Comparison of ENCODE assay signal across 12 mouse cellular contexts in the genomic region with DNA sequence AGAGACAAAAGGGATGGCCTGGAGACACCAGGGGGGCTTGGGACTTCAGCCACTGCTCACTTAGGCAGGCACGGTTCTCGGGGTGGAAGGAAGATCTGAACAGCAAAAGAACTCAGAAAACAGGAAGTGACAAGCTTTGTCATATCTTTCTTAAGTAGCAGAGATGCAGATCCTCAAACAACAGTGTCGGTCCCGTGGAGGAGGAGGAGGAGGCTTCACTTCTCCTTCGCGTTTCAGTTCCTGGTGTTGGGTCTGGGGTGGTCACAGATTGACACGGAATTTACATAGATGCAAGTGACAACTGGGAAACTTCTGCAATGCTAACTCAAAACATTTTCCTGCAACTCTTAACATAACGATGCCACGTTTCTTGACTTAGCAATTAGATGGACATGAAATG. TPM values are rescaled to one million over a fixed set of nuclear protein-coding genes. Genes with fewer than 3 reads are reported as not detected.
DNase-seq lines count a peak whose midpoint lies in the region; ATAC-seq and TF ChIP-seq lines count a peak whose summit lies in the region.
"Had no signal": no experiment of that assay in that cellular context is flagged by ENCODE, and none has a peak within 500 bp of the region (broad histone marks: within the 10 kb centered on the region; RNA-seq: fewer than 3 reads in every experiment).

No protein-coding gene starts in this region.

- H3K4me3 ChIP-seq in testis, adult 2 months (ENCODE audit: control insufficient read depth, low read depth, low read length): no peak overlapping the region
- no peak overlapping the region for H3K4me3 ChIP-seq in bone marrow macrophage, adult 2 months (ENCODE audit: insufficient read depth, low read length)
- H3K4me3 ChIP-seq: embryonic facial prominence, embryonic 13.5 days had no signal

- H3K27me3 ChIP-seq in testis, adult 2 months (ENCODE audit: control insufficient read depth, insufficient read depth, low read length): no peaks in the 10 kb centered on the region

- H3K4me1 ChIP-seq in testis, adult 2 months (ENCODE audit: control insufficient read depth, insufficient read depth, low read length): no peaks in the 10 kb centered on the region
- H3K4me1 ChIP-seq in bone marrow macrophage, adult 2 months (ENCODE audit: control insufficient read depth, insufficient read depth, low read length): peaks cover 44% of the 10 kb centered on the region
- H3K4me1 ChIP-seq: embryonic facial prominence, embryonic 13.5 days had no signal

- peak; percentile 93 for ATAC-seq in monocyte, adult 5-6 weeks (replicated peaks; ENCODE audit: insufficient number of reproducible peaks, low FRiP score, low TSS enrichment, poor library complexity, severe bottlenecking)
- ATAC-seq: forebrain, postnatal 0 days had no signal

- H3K27ac ChIP-seq in testis, adult 2 months (ENCODE audit: control insufficient read depth, insufficient read depth, low read depth, low read length): peak overlapping the region; percentile 27; the same call in 1 of the 2 replicates
- H3K27ac ChIP-seq in bone marrow macrophage, adult 2 months (ENCODE audit: insufficient read depth, low read depth, low read length): peak overlapping the region; percentile 82
- H3K27ac ChIP-seq: embryonic facial prominence, embryonic 13.5 days had no signal

- TF ChIP-seq CTCF in testis, adult 2 months (IDR thresholded peaks at IDR 0.05; ENCODE audit: control insufficient read depth, insufficient read depth, insufficient replicate concordance, low read depth, low read length): no peak
- TF ChIP-seq CTCF in bone marrow macrophage, adult 2 months (IDR thresholded peaks at IDR 0.05; ENCODE audit: low read depth, low read length): no peak

- TF ChIP-seq POLR2A in testis, adult 2 months (IDR thresholded peaks at IDR 0.05; ENCODE audit: control insufficient read depth, low read depth, low read length): no peak
- no peak for TF ChIP-seq POLR2A in bone marrow macrophage, adult 2 months (IDR thresholded peaks at IDR 0.05; ENCODE audit: borderline replicate concordance, low read depth, low read length)

- H3K36me3 ChIP-seq in testis, adult 2 months (ENCODE audit: control insufficient read depth, insufficient read depth, low read length): no peaks in the 10 kb centered on the region
- H3K36me3 ChIP-seq: embryonic facial prominence, embryonic 13.5 days; G1E had no signal

- DNase-seq in testis, postnatal 10 days (ENCODE audit: low spot score): no peak
- DNase-seq in thymus, postnatal 4 days: peak; percentile 49
- DNase-seq in embryo, embryonic 10 days (ENCODE audit: low spot score): no peak
- no peak for DNase-seq in frontal cortex, postnatal 14 days (ENCODE audit: low spot score in 2 of 2)
- DNase-seq: cerebellum, postnatal 10 days; forebrain, postnatal 0 days; kidney, adult 18-20 months had no signal

RNA-seq across cellular contexts. Expression of gene Mturn, which starts 54.7 kb away (rescaled TPM):
- 5.6 and 7.2 TPM in 2 replicates for polyA plus RNA-seq in testis, adult 2 months (2012; rRNA removed)
- 10.2 and 11.3 TPM in 2 replicates for polyA plus RNA-seq in bone marrow macrophage, adult 2 months (2012; ENCODE audit: insufficient read depth, insufficient read length, missing spikeins)
- 4.6 to 9.5 TPM (median 7.1 TPM) in 3 replicates for total RNA-seq in monocyte, adult 5-6 weeks (2017)
